Mouse (Mus musculus) limb, embryonic 10.5 days (tissue): ENCODE data around the gene Ddx54. TPM values are rescaled to one million over a fixed set of nuclear protein-coding genes. Genes with fewer than 3 reads are reported as not detected.
A peak's percentile ranks its signal among the peaks of the same experiment; 100 is the strongest.

Experiments
- DNase-seq: peaks from one replicate; pipeline ENCODE4 v3.0.0-alpha.2; 2017; ENCODE audit warnings: low spot score
- H3K27ac ChIP-seq: fragments of 300-500 bp; sonication (generic); 2 replicates; pipeline ENCODE4 v1.5.1; 2016; ENCODE audit warnings: mild to moderate bottlenecking
- H3K27me3 ChIP-seq: fragments of 300-500 bp; sonication (generic); 2 replicates; pipeline ENCODE4 v1.6.1; 2016; ENCODE audit warnings: low read depth, mild to moderate bottlenecking; ENCODE audit not compliant: poor library complexity, severe bottlenecking
- H3K36me3 ChIP-seq: fragments of 300-500 bp; sonication (generic); 2 replicates; pipeline ENCODE4 v1.6.1; 2016; ENCODE audit warnings: mild to moderate bottlenecking, moderate library complexity
- H3K4me1 ChIP-seq: fragments of 300-500 bp; sonication (generic); 2 replicates; pipeline ENCODE4 v1.6.1; 2016
- H3K4me3 ChIP-seq: fragments of 300-500 bp; sonication (generic); 2 replicates; pipeline ENCODE4 v1.5.1; 2016; ENCODE audit warnings: mild to moderate bottlenecking, moderate library complexity
- H3K9me3 ChIP-seq: fragments of 300-500 bp; sonication (generic); replicated peaks from 2 replicates; pipeline ENCODE4 v1.6.1; 2016; ENCODE audit warnings: mild to moderate bottlenecking
- WGBS: fragments of 180-500 bp; shearing (Covaris S2); methylation state at CpG from one replicate; pipeline ENCODE4 v1.1.7; 2016; 5-methylcytosine and 5-hydroxymethylcytosine counted together
- polyA plus RNA-seq: library from polyadenylated mRNA; unstranded; fragments of >200 nt; fragmentation: Nextera tagmentation; extraction: Ambion mirVana; gene quantifications from 2 replicates; pipeline ENCODE4 v1.2.1, GENCODE M21; 2016

Gene Ddx54
- polyA plus RNA-seq, 1 experiment from 2014 or later = 58.1 TPM

- WGBS = 31% methylated on average over 9 of the region's 9 CpGs
- Histone ChIP-seq H3K9me3 (no peaks in the 10 kb centered on the region), H3K36me3 (peaks cover 23% of the 10 kb centered on the region), H3K4me3 (peak overlapping the region; percentile 84), H3K4me1 (peaks cover 39% of the 10 kb centered on the region), H3K27me3 (0 out of 2 replicates have a peak, but pooled peaks cover 8% of the 10 kb centered on the region), H3K27ac (peak overlapping the region; percentile 87; the same call in 1 of the 2 replicates)
- no peak for DNase-seq
Measured at GRCm38 (mm10) chr5:120587616-120587926, 25.0 kb upstream of the Ddx54 start.

GRCm38 (mm10) chr5:120587940-120588568, 24.5 kb upstream of the Ddx54 start:
- no peak for DNase-seq
- H3K36me3 ChIP-seq = peaks cover 19% of the 10 kb centered on the region
- peaks cover 39% of the 10 kb centered on the region for H3K4me1 ChIP-seq
- 1% methylated on average over 25 of the region's 29 CpGs for WGBS
- H3K27ac ChIP-seq = peak overlapping the region; percentile 87
- H3K9me3 ChIP-seq = no peaks in the 10 kb centered on the region
- H3K4me3 ChIP-seq = peak overlapping the region; percentile 84
- 0 out of 2 replicates have a peak, but pooled peaks cover 8% of the 10 kb centered on the region for H3K27me3 ChIP-seq

- Histone ChIP-seq H3K36me3 (peaks cover 13% of the 10 kb centered on the region), H3K4me1 (peaks cover 39% of the 10 kb centered on the region), H3K9me3 (no peaks in the 10 kb centered on the region), H3K27ac (peak within 1 kb of the TSS; percentile 87), H3K27me3 (0 out of 2 replicates have a peak, but pooled peaks cover 8% of the 10 kb centered on the region), H3K4me3 (peak within 1 kb of the TSS; percentile 84)
- 0% methylated on average over 35 of the region's 35 CpGs for WGBS
- peak; percentile 98 for DNase-seq
Measured at GRCm38 (mm10) chr5:120588569-120589094, 23.9 kb upstream of the Ddx54 start, which contains the start of the genes Tpcn1 and Iqcd. Gene Tpcn1 (minus strand): TSS chr5:120588673. Gene Iqcd (plus strand): TSS chr5:120589016.

GRCm38 (mm10) chr5:120590356-120591010, 22.1 kb upstream of the Ddx54 start:
- Histone ChIP-seq H3K36me3 (no peaks in the 10 kb centered on the region), H3K27me3 (0 out of 2 replicates have a peak, but pooled peaks cover 8% of the 10 kb centered on the region), H3K9me3 (no peaks in the 10 kb centered on the region), H3K4me3 (no peak overlapping the region), H3K4me1 (peaks cover 30% of the 10 kb centered on the region), H3K27ac (no peak overlapping the region)
- DNase-seq = no peak
- 73% methylated on average over 16 of the region's 16 CpGs for WGBS

GRCm38 (mm10) chr5:120592141-120592540, 20.4 kb upstream of the Ddx54 start:
- no peak for DNase-seq
- no peak overlapping the region for H3K27ac ChIP-seq
- H3K4me3 ChIP-seq = no peak overlapping the region
- H3K36me3 ChIP-seq = no peaks in the 10 kb centered on the region
- peaks cover 19% of the 10 kb centered on the region for H3K4me1 ChIP-seq
- H3K9me3 ChIP-seq = no peaks in the 10 kb centered on the region
- WGBS = 72% methylated on average over 7 of the region's 7 CpGs
- H3K27me3 ChIP-seq = 0 out of 2 replicates have a peak, but pooled peaks cover 1% of the 10 kb centered on the region

- 84% methylated on average over 6 of the region's 6 CpGs for WGBS
- DNase-seq = no peak
Measured at GRCm38 (mm10) chr5:120594485-120594884, 18.1 kb upstream of the Ddx54 start.

GRCm38 (mm10) chr5:120599625-120600024, 12.9 kb upstream of the Ddx54 start:
- DNase-seq = no peak
- Histone ChIP-seq H3K4me3 (no peak overlapping the region), H3K9me3 (no peaks in the 10 kb centered on the region), H3K27me3 (no peaks in the 10 kb centered on the region), H3K4me1 (no peaks in the 10 kb centered on the region; the same call in 1 of the 2 replicates), H3K36me3 (no peaks in the 10 kb centered on the region), H3K27ac (no peak overlapping the region)
- WGBS = 92% methylated on average over 6 of the region's 6 CpGs

More at GRCm38 (mm10) chr5:120594485-120594884, 18.1 kb upstream of the Ddx54 start:
- H3K4me3 ChIP-seq = no peak overlapping the region
- H3K4me1 ChIP-seq = no peaks in the 10 kb centered on the region
- H3K9me3 ChIP-seq = no peaks in the 10 kb centered on the region
- H3K27me3 ChIP-seq = no peaks in the 10 kb centered on the region
- no peaks in the 10 kb centered on the region for H3K36me3 ChIP-seq
- no peak overlapping the region for H3K27ac ChIP-seq

- Histone ChIP-seq H3K27me3 (no peaks in the 10 kb centered on the region), H3K4me1 (peaks cover 8% of the 10 kb centered on the region), H3K27ac (0 out of 2 replicates have a peak overlapping the region, but pooled peaks have one; percentile 20), H3K36me3 (no peaks in the 10 kb centered on the region), H3K9me3 (no peaks in the 10 kb centered on the region), H3K4me3 (no peak overlapping the region)
- DNase-seq = no peak
- 66% methylated on average over 11 of the region's 11 CpGs for WGBS
Measured at GRCm38 (mm10) chr5:120600946-120601668, 11.4 kb upstream of the Ddx54 start.

GRCm38 (mm10) chr5:120602210-120602609, 10.3 kb upstream of the Ddx54 start:
- DNase-seq = no peak
- no peak overlapping the region for H3K4me3 ChIP-seq
- H3K27me3 ChIP-seq = no peaks in the 10 kb centered on the region
- H3K4me1 ChIP-seq = peaks cover 8% of the 10 kb centered on the region
- no peaks in the 10 kb centered on the region for H3K36me3 ChIP-seq
- no peak overlapping the region for H3K27ac ChIP-seq
- 89% methylated on average over 12 of the region's 12 CpGs for WGBS
- H3K9me3 ChIP-seq = no peaks in the 10 kb centered on the region

GRCm38 (mm10) chr5:120603515-120603914, 9.0 kb upstream of the Ddx54 start:
- Histone ChIP-seq H3K9me3 (no peaks in the 10 kb centered on the region), H3K4me1 (peaks cover 8% of the 10 kb centered on the region), H3K4me3 (no peak overlapping the region), H3K36me3 (peaks cover 7% of the 10 kb centered on the region), H3K27ac (no peak overlapping the region), H3K27me3 (no peaks in the 10 kb centered on the region)
- 77% methylated on average over 7 of the region's 7 CpGs for WGBS
- DNase-seq = no peak

GRCm38 (mm10) chr5:120604839-120605238, 7.7 kb upstream of the Ddx54 start:
- H3K27me3 ChIP-seq = no peaks in the 10 kb centered on the region
- peak overlapping the region; percentile 66 for H3K27ac ChIP-seq
- WGBS = 2% methylated on average over 6 of the region's 6 CpGs
- H3K9me3 ChIP-seq = no peaks in the 10 kb centered on the region
- peak overlapping the region; percentile 48 for H3K4me3 ChIP-seq
- peak; percentile 91 for DNase-seq
- peaks cover 8% of the 10 kb centered on the region for H3K4me1 ChIP-seq
- peaks cover 18% of the 10 kb centered on the region for H3K36me3 ChIP-seq

- Histone ChIP-seq H3K27me3 (no peaks in the 10 kb centered on the region), H3K4me1 (peaks cover 8% of the 10 kb centered on the region), H3K27ac (peak overlapping the region; percentile 66), H3K36me3 (peaks cover 22% of the 10 kb centered on the region), H3K9me3 (no peaks in the 10 kb centered on the region), H3K4me3 (peak overlapping the region; percentile 48)
- peak; percentile 58 for DNase-seq
- WGBS = 6% methylated on average over 10 of the region's 10 CpGs
Measured at GRCm38 (mm10) chr5:120605241-120605661, 7.3 kb upstream of the Ddx54 start.
